Mouse (Mus musculus): ENCODE measurements around the gene Spns1. TPM values are rescaled to one million over a fixed set of nuclear protein-coding genes. Genes with fewer than 3 reads are reported as not detected.
A peak's percentile ranks its signal among the peaks of the same experiment; 100 is the strongest.
"Not testable (repeated sequence)": the region's sequence is repeated elsewhere in the genome, so short reads cannot be mapped to it uniquely, and the experiment has no call there.

Spns1 gene
- total RNA-seq, 1 experiment, result 238 TPM

DNA sequence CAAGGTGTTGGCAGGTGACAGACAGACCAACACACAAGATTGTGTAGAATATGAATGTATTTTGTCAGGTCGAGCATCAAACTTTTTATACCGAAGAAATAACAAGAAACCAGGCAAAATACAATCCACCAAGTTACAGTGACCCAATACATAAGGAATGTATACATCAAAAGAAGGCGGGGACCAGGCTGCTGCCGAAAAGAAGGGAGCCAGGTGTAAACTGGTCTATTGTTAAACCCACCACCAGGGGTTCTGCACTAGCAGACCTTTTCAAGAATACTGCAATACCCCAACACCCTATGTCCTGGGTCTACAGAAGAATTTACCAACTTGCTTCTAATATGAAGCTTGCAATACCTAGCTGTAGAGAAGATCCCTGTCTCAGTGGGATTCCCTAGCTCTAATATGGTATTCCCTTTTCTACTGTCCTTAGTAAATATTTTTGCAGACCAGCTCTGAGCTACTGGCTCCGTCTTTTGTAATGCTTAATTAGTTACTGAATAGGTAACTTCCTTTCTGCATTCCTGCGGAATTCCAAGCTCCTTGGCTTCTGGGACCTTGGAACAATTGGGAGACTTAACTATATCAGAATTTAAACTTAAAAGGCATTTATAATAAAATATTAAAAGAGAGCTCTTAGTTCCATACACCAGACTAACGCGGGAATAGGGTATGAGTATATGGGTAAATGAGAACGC is 51.5 kb downstream of the Spns1 start:
- Histone ChIP-seq H3K27ac (ENCODE audit: insufficient read depth, low read depth, low read length, poor library complexity, severe bottlenecking) (peak overlapping the region; percentile 99), H3K4me1 (ENCODE audit: control insufficient read depth in 2 of 2, insufficient read depth in 2 of 2, low read length in 2 of 2, poor library complexity in 1 of 2) (peaks cover 9 to 14% of the 10 kb centered on the region in 2 experiments), H3K9ac (ENCODE audit: insufficient read depth, low read depth, low read length, poor library complexity, severe bottlenecking) (peak overlapping the region; percentile 77), H3K4me3 (ENCODE audit: insufficient read depth in 1 of 2, low read depth in 1 of 2, low read length in 2 of 2, poor library complexity in 1 of 2, severe bottlenecking in 1 of 2) (peak overlapping the region; percentile 38 to 61)
- H3K9me3 ChIP-seq (ENCODE audit: control insufficient read depth, insufficient read depth, low read depth, low read length); DNase-seq (ENCODE audit: low read depth, low spot score); in situ Hi-C loops (cut with MboI; ENCODE audit: low sequenced_read_pairs in 2 of 2, unreplicated experiment in 2 of 2); H3K36me3 ChIP-seq (ENCODE audit: control insufficient read depth, insufficient read depth, low read length, poor library complexity, severe bottlenecking): not testable (repeated sequence)
- TF ChIP-seq CHD2 (IDR thresholded peaks at IDR 0.05; ENCODE audit: low read depth, low read length), result peak; percentile 51; the same call in 1 of the 2 replicates

DNA sequence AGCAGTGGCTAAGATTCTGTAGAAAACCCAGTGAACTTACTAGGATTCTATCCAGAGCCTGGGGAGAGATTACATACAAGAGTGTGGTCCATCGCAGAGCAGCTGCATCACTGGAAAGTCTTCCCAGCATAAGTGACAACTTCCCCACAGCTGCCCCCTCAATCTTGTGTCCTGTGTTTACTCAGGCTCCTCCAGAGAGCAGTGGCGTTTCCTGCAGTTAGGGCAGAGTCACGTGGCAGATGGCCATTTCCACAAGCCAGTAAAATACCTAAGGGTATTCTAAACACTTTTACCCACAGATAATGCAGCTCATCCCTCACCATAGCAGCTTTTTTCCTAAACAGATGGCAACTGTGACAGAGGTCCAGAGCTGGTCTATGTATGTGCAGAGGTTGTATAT is 52.5 kb downstream of the Spns1 start:
- TF ChIP-seq ZNF384 (IDR thresholded peaks at IDR 0.05; ENCODE audit: low read depth, low read length) (no peak), HCFC1 (IDR thresholded peaks at IDR 0.05; ENCODE audit: borderline replicate concordance, insufficient read depth, low read length) (no peak), MAFK (IDR thresholded peaks at IDR 0.05; ENCODE audit: insufficient read depth, low read depth, low read length) (no peak), ZC3H11A (IDR thresholded peaks at IDR 0.05; ENCODE audit: borderline replicate concordance, low read depth, low read length) (no peak), CHD2 (IDR thresholded peaks at IDR 0.05; ENCODE audit: low read depth, low read length) (no peak)
- Histone ChIP-seq H3K4me3 (ENCODE audit: insufficient read depth in 1 of 2, low read depth in 1 of 2, low read length in 2 of 2, poor library complexity in 1 of 2, severe bottlenecking in 1 of 2) (peak overlapping the region; percentile 38 to 53), H3K9ac (ENCODE audit: insufficient read depth, low read depth, low read length, poor library complexity, severe bottlenecking) (peak overlapping the region; percentile 77), H3K27ac (ENCODE audit: insufficient read depth, low read depth, low read length, poor library complexity, severe bottlenecking) (peak overlapping the region; percentile 99), H3K9me3 (ENCODE audit: control insufficient read depth, insufficient read depth, low read depth, low read length) (no peaks in the 10 kb centered on the region), H3K4me1 (ENCODE audit: control insufficient read depth in 2 of 2, insufficient read depth in 2 of 2, low read length in 2 of 2, poor library complexity in 1 of 2) (peaks cover 6 to 14% of the 10 kb centered on the region in 2 experiments), H3K36me3 (ENCODE audit: control insufficient read depth, insufficient read depth, low read length, poor library complexity, severe bottlenecking) (peaks cover 3% of the 10 kb centered on the region; the same call in 1 of the 2 replicates)
- no peak for DNase-seq (ENCODE audit: low read depth, low spot score)
- in situ Hi-C loops (cut with MboI; ENCODE audit: low sequenced_read_pairs in 2 of 2, unreplicated experiment in 2 of 2), result no loop called here

DNA sequence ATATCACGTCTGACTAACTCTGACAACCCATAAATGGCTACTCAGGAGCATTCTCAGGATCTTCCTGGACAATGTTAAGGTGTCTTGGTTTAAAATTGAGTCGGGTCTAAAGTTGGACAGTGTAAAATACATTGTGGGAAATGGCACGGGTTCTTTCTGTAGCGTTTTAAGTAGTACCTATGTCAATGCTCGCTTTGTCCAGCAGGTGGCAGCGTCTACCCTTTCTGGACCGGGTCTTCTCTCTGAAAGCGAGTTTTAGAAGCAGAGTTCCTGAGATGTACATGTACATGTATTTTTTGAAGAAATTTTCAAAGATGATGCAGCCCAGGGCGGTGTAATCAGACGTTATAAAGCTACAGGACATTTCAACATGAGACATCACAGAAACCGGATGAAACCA is 53.5 kb downstream of the Spns1 start:
- TF ChIP-seq MAFK (IDR thresholded peaks at IDR 0.05; ENCODE audit: insufficient read depth, low read depth, low read length) (no peak), ZC3H11A (IDR thresholded peaks at IDR 0.05; ENCODE audit: borderline replicate concordance, low read depth, low read length) (peak; percentile 87; the same call in 1 of the 2 replicates), ZNF384 (IDR thresholded peaks at IDR 0.05; ENCODE audit: low read depth, low read length) (no peak), HCFC1 (IDR thresholded peaks at IDR 0.05; ENCODE audit: borderline replicate concordance, insufficient read depth, low read length) (peak; percentile 31; the same call in 1 of the 2 replicates)
- peak overlapping the region; percentile 77; the same call in 1 of the 2 replicates for H3K9ac ChIP-seq (ENCODE audit: insufficient read depth, low read depth, low read length, poor library complexity, severe bottlenecking)
- peaks cover 3% of the 10 kb centered on the region; the same call in 1 of the 2 replicates for H3K36me3 ChIP-seq (ENCODE audit: control insufficient read depth, insufficient read depth, low read length, poor library complexity, severe bottlenecking)
- in situ Hi-C loops (cut with MboI; ENCODE audit: low sequenced_read_pairs in 2 of 2, unreplicated experiment in 2 of 2), result no loop called here
- H3K27ac ChIP-seq (ENCODE audit: insufficient read depth, low read depth, low read length, poor library complexity, severe bottlenecking), result peak overlapping the region; percentile 99; the same call in 1 of the 2 replicates
- H3K4me3 ChIP-seq (ENCODE audit: insufficient read depth in 1 of 2, low read depth in 1 of 2, low read length in 2 of 2, poor library complexity in 1 of 2, severe bottlenecking in 1 of 2), result peak overlapping the region in 1 of 2 experiments; percentile 53; a peak in 3 of 4 replicates
- H3K9me3 ChIP-seq (ENCODE audit: control insufficient read depth, insufficient read depth, low read depth, low read length), result no peaks in the 10 kb centered on the region
- peaks cover 6 to 14% of the 10 kb centered on the region in 2 experiments for H3K4me1 ChIP-seq (ENCODE audit: control insufficient read depth in 2 of 2, insufficient read depth in 2 of 2, low read length in 2 of 2, poor library complexity in 1 of 2)
- peak; percentile 92 for DNase-seq (ENCODE audit: low read depth, low spot score)

Other genes with a start within 250 kb of the Spns1 start
- 92.7 and 105 TPM in 2 replicates for gene Xpo6, start 176.9 kb downstream of the Spns1 start, total RNA-seq (2012; rRNA removed)
- 18.6 and 34.6 TPM in 2 replicates for gene Sbk1, start 104.8 kb downstream of the Spns1 start, total RNA-seq (2012; rRNA removed)
- gene Lat, start 7.9 kb downstream of the Spns1 start, total RNA-seq (2012; rRNA removed), result 8.0 and 14.8 TPM in 2 replicates
- 31.7 and 45.6 TPM in 2 replicates for gene Nfatc2ip, start 19.3 kb upstream of the Spns1 start, total RNA-seq (2012; rRNA removed)
- 0.16 and 0.49 TPM in 2 replicates for gene Cd19, start 37.4 kb upstream of the Spns1 start, total RNA-seq (2012; rRNA removed)
- gene Rabep2, start 51.3 kb upstream of the Spns1 start, total RNA-seq (2012; rRNA removed), result 22.1 and 27.8 TPM in 2 replicates
- 0.11 and 0.27 TPM in 2 replicates for gene Atp2a1, start 85.7 kb upstream of the Spns1 start, total RNA-seq (2012; rRNA removed)
- gene Sh2b1, start 98.0 kb upstream of the Spns1 start, total RNA-seq (2012; rRNA removed), result 20.3 and 22.5 TPM in 2 replicates
- 125 and 133 TPM in 2 replicates for gene Tufm, start 109.9 kb upstream of the Spns1 start, total RNA-seq (2012; rRNA removed)
- 72.3 and 80.1 TPM in 2 replicates for gene Atxn2l, start 126.0 kb upstream of the Spns1 start, total RNA-seq (2012; rRNA removed)
- gene Eif3c, start 189.0 kb upstream of the Spns1 start, total RNA-seq (2012; rRNA removed), result 257 and 289 TPM in 2 replicates
- gene Apobr, start 207.5 kb upstream of the Spns1 start, total RNA-seq (2012; rRNA removed), result 2.3 and 2.6 TPM in 2 replicates
- 35.1 and 61.6 TPM in 2 replicates for gene Cln3, start 208.4 kb upstream of the Spns1 start, total RNA-seq (2012; rRNA removed)
- gene Il27, start 217.5 kb upstream of the Spns1 start, total RNA-seq (2012; rRNA removed), result not detected in 2 replicates